Mouse (Mus musculus) midbrain, embryonic 15.5 days (tissue): ENCODE results near the gene Agbl5. TPM values are rescaled to one million over a fixed set of nuclear protein-coding genes. Genes with fewer than 3 reads are reported as not detected.
A peak's percentile ranks its signal among the peaks of the same experiment; 100 is the strongest.

Experiments
- ATAC-seq: fragments of 200-750 bp; cut with Nextera tagmentation; replicated peaks from 2 replicates; pipeline ENCODE4 v1.8.0; 2017; ENCODE audit warnings: moderate TSS enrichment
- H3K27ac ChIP-seq: fragments of 300-500 bp; sonication (generic); 2 replicates; pipeline ENCODE4 v1.5.1; 2015; ENCODE audit warnings: mild to moderate bottlenecking, inconsistent platforms
- H3K27me3 ChIP-seq: fragments of 300-500 bp; sonication (generic); replicated peaks from 2 replicates; pipeline ENCODE4 v1.6.1; 2015; ENCODE audit warnings: inconsistent platforms
- H3K36me3 ChIP-seq: fragments of 300-500 bp; sonication (generic); replicated peaks from 2 replicates; pipeline ENCODE4 v1.6.1; 2015; ENCODE audit warnings: inconsistent platforms
- H3K4me1 ChIP-seq: fragments of 300-500 bp; sonication (generic); 2 replicates; pipeline ENCODE4 v1.6.1; 2015; ENCODE audit warnings: inconsistent platforms
- H3K4me2 ChIP-seq: fragments of 300-500 bp; sonication (generic); 2 replicates; pipeline ENCODE4 v1.6.1; 2015; ENCODE audit warnings: inconsistent platforms, mild to moderate bottlenecking, moderate library complexity
- H3K4me3 ChIP-seq: fragments of 300-500 bp; sonication (generic); 2 replicates; pipeline ENCODE4 v1.5.1; 2015; ENCODE audit warnings: mild to moderate bottlenecking, inconsistent platforms
- H3K9ac ChIP-seq: fragments of 300-500 bp; sonication (generic); 2 replicates; pipeline ENCODE4 v1.6.1; 2015; ENCODE audit warnings: mild to moderate bottlenecking, inconsistent platforms
- H3K9me3 ChIP-seq: fragments of 300-500 bp; sonication (generic); 2 replicates; pipeline ENCODE4 v1.6.1; 2016; ENCODE audit warnings: inconsistent platforms
- WGBS: fragments of 180-500 bp; shearing (Covaris S2); methylation state at CpG from one replicate; pipeline ENCODE4 v1.1.7; 2015; ENCODE audit warnings: mixed read lengths; 5-methylcytosine and 5-hydroxymethylcytosine counted together
- polyA plus RNA-seq: library from polyadenylated mRNA; unstranded; fragments of >200 nt; fragmentation: Nextera tagmentation; extraction: Ambion mirVana; gene quantifications from 2 replicates; pipeline ENCODE4 v1.2.1, GENCODE M21; 2015

The Agbl5 gene
- polyA plus RNA-seq, 1 experiment from 2014 or later = 32.3 TPM

GRCm38 (mm10) chr5:30948620-30949019 lies 60.1 kb downstream of the Agbl5 start:
- peaks cover 11% of the 10 kb centered on the region for H3K36me3 ChIP-seq
- H3K4me2 ChIP-seq = no peak overlapping the region
- ATAC-seq = no peak
- H3K4me3 ChIP-seq = no peak overlapping the region
- 78% methylated on average over 5 of the region's 5 CpGs for WGBS
- H3K9me3 ChIP-seq = no peaks in the 10 kb centered on the region
- peaks cover 35% of the 10 kb centered on the region for H3K4me1 ChIP-seq
- H3K9ac ChIP-seq = no peak overlapping the region
- H3K27me3 ChIP-seq = no peaks in the 10 kb centered on the region
- H3K27ac ChIP-seq = no peak overlapping the region

DNA sequence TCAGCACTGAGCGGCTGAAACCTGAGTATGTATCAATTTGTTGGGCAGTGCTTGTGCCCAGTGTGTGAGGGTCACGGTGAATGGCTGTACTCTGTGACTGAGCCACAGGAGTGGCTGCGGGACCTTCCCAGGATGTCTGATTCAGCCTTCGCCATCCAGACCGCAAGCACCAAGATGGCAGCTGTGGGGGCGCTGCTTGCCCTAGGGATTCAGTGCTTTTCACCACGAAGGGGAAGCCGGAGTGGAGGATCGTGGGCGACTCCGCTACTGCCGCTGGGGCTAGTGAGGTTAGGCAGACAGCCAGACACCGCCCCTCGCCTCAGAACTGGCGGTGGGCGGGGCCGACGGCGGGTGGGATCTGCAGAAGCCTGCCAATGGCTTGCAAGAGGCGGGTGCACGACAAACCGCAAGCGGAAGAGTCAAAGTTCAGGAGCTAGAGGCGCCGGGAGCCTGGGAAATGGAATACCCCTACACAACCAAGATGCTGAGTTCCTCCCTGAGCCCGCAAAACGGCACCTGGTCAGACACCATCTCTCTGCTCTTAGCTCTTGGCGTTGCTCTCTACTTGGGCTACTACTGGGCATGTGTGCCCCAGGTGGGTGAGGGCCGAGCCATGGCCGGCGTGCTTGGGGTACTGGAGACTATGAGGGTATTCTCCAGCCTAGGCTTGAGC lies 61.3 kb downstream of the Agbl5 start:
- Histone ChIP-seq H3K9ac (peak overlapping the region; percentile 65), H3K9me3 (no peaks in the 10 kb centered on the region), H3K4me2 (peak overlapping the region; percentile 83), H3K27me3 (no peaks in the 10 kb centered on the region), H3K4me1 (peaks cover 30% of the 10 kb centered on the region), H3K36me3 (peaks cover 21% of the 10 kb centered on the region), H3K4me3 (peak overlapping the region; percentile 54), H3K27ac (peak overlapping the region; percentile 79)
- under 1% methylated on average over 31 of the region's 31 CpGs for WGBS
- peak; percentile 87 for ATAC-seq

DNA sequence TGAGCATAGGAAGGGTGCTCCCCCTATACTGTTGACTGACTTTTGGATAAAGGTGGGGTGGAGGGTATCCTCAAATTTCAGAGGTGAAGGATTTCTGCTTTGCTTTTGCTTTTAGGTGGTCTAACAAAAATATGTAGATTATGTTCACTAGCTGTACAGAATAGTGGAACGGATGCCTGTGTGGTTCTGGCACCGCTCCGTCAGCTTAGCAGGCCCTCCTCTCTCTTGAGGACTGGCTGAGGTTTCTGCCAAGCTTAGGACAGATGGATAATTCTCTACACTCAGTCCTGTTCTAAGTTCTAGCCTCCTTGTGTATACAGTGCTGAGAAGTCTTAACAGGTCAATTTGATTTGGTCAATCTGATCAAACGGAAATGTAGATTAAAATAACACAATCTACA lies 62.0 kb downstream of the Agbl5 start:
- Histone ChIP-seq H3K4me1 (peaks cover 24% of the 10 kb centered on the region), H3K4me3 (peak overlapping the region; percentile 54), H3K27ac (peak overlapping the region; percentile 79; the same call in 1 of the 2 replicates), H3K9me3 (no peaks in the 10 kb centered on the region), H3K4me2 (peak overlapping the region; percentile 83), H3K9ac (peak overlapping the region; percentile 65), H3K27me3 (no peaks in the 10 kb centered on the region), H3K36me3 (peaks cover 26% of the 10 kb centered on the region)
- WGBS = 55% methylated on average over 4 of the region's 4 CpGs
- ATAC-seq = peak; percentile 13; the same call in 1 of the 2 replicates

DNA sequence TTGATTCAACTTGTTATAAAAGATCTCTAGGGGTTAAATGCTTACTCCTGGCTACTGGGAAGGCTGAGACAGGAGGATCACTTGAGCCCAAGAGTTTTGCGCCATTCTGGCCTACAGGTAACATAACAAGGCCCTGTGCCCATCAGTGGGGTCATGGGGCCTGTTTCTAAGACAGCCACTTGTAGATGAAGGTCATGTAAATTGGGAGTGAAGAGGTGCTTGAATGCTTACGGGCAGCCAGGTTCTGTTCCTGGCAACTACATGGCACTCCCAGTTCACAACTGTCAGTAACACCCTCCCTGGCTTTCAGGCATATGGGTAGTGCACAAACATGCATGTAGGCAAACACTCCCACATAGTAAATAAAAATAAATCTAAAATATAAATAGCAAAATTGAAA lies 62.4 kb downstream of the Agbl5 start:
- Histone ChIP-seq H3K4me3 (no peak overlapping the region), H3K27me3 (no peaks in the 10 kb centered on the region), H3K4me2 (peak overlapping the region; percentile 83), H3K4me1 (peaks cover 20% of the 10 kb centered on the region), H3K9ac (no peak overlapping the region), H3K27ac (no peak overlapping the region), H3K36me3 (peaks cover 26% of the 10 kb centered on the region), H3K9me3 (no peaks in the 10 kb centered on the region)
- ATAC-seq = no peak
- WGBS = 93% methylated on average over 2 of the region's 2 CpGs

DNA sequence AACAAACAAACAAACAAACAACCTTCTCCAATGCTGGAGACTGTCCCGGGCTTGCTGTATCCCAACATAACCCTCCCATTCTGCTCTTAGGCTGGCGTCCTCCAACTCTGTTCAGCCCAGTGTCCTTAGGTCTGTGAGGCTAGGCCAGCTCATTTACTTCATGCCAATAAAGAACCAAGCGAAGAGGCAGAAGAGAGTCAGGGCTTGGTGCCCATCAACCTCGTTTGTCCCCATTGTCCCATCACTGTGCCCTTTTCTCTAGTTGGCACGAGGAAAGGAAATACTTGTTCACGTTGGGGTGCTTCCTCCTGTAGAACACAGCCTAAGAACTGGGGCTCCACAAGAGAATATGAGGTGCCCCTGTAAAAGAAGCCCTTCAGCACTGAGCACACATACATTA lies 63.2 kb downstream of the Agbl5 start:
- Histone ChIP-seq H3K36me3 (peaks cover 26% of the 10 kb centered on the region), H3K27ac (no peak overlapping the region), H3K9me3 (no peaks in the 10 kb centered on the region), H3K4me2 (no peak overlapping the region), H3K27me3 (no peaks in the 10 kb centered on the region), H3K9ac (no peak overlapping the region), H3K4me3 (no peak overlapping the region), H3K4me1 (peaks cover 19% of the 10 kb centered on the region)
- WGBS = 85% methylated on average over 6 of the region's 6 CpGs
- no peak for ATAC-seq

DNA sequence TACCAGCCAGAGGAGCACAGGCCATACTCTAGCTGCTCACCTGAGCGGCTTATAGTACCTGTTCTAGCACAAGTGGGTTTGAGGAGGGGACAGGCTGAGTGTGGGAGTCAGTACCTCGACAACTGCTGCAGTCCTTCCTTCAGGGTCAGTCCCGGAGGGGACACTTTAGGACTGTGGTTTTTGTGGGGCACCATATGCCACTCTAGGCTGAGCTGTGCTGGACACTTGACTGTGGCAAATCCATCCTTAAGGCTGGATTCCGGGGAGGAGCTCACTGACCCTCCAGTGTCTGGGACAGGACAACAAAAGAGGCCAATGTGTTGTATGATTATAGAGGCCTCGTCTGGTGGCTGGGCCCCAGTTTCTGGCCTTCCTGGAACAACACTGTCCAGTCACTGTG lies 64.1 kb downstream of the Agbl5 start:
- Histone ChIP-seq H3K4me1 (peaks cover 21% of the 10 kb centered on the region), H3K36me3 (peaks cover 27% of the 10 kb centered on the region), H3K27me3 (no peaks in the 10 kb centered on the region), H3K9ac (no peak overlapping the region), H3K9me3 (no peaks in the 10 kb centered on the region), H3K4me2 (no peak overlapping the region), H3K27ac (no peak overlapping the region), H3K4me3 (no peak overlapping the region)
- 84% methylated on average over 5 of the region's 5 CpGs for WGBS
- no peak for ATAC-seq

DNA sequence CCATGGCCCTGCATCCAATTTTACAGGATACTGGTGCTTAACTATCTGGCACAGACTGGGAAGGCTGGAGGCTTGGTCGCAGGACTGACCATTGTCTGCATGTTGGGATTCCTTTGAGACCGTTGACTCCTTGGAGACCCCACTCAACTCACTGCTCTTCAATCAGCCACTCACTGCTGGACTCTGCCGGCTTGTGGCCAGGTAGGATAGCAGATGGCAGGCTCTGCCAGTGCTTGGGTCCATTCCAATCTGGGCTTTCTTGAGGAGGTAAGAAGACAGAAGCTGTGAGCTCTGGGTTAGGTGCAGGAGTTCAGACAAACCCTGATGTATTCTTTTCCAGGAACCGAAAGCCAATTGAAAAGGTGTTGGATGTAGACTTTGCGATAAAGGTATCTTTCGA lies 65.6 kb downstream of the Agbl5 start:
- no peak overlapping the region for H3K4me3 ChIP-seq
- no peak overlapping the region for H3K9ac ChIP-seq
- no peaks in the 10 kb centered on the region for H3K27me3 ChIP-seq
- no peak for ATAC-seq
- H3K4me2 ChIP-seq = no peak overlapping the region
- no peak overlapping the region for H3K27ac ChIP-seq
- H3K4me1 ChIP-seq = peaks cover 35% of the 10 kb centered on the region
- WGBS = 93% methylated on average over 6 of the region's 6 CpGs
- no peaks in the 10 kb centered on the region for H3K9me3 ChIP-seq
- H3K36me3 ChIP-seq = peaks cover 35% of the 10 kb centered on the region

GRCm38 (mm10) chr5:30954556-30954955 lies 66.1 kb downstream of the Agbl5 start:
- 95% methylated on average over 9 of the region's 9 CpGs for WGBS

DNA sequence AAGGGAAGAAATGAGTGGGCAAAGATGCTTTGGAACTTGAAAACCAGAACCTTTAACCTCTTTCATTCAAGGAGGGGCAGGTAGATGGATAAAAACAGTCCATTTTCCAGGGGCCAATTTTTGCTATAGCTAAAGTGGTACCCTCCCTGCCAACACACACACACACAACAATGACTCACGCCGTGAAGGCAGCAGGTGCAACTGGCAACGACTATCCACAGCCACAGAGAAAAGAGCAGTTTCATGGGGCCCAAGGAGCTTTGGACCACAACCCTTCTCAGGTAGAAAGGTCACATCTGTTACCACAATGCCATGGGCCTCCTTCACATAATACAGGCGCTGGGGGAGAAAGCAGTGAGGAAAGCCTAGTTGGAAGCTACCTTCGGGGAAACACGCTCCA lies 67.3 kb downstream of the Agbl5 start:
- no peak for ATAC-seq
- peaks cover 25% of the 10 kb centered on the region for H3K4me1 ChIP-seq
- no peak overlapping the region for H3K27ac ChIP-seq
- H3K36me3 ChIP-seq = peaks cover 35% of the 10 kb centered on the region
- no peak overlapping the region for H3K4me3 ChIP-seq
- H3K4me2 ChIP-seq = no peak overlapping the region
- 94% methylated on average over 6 of the region's 6 CpGs for WGBS
- H3K9me3 ChIP-seq = no peaks in the 10 kb centered on the region
- H3K9ac ChIP-seq = no peak overlapping the region
- H3K27me3 ChIP-seq = no peaks in the 10 kb centered on the region

More at GRCm38 (mm10) chr5:30954556-30954955, 66.1 kb downstream of the Agbl5 start:
- Histone ChIP-seq H3K36me3 (peaks cover 35% of the 10 kb centered on the region), H3K9ac (no peak overlapping the region), H3K27ac (no peak overlapping the region), H3K9me3 (no peaks in the 10 kb centered on the region), H3K4me2 (no peak overlapping the region), H3K27me3 (no peaks in the 10 kb centered on the region), H3K4me3 (no peak overlapping the region), H3K4me1 (peaks cover 35% of the 10 kb centered on the region)
- no peak for ATAC-seq

Other genes with a start within 250 kb of the Agbl5 start
- 33.0 and 33.1 TPM in 2 replicates for gene Slc35f6, start 240.8 kb upstream of the Agbl5 start, polyA plus RNA-seq
- gene Cenpa, start 221.9 kb upstream of the Agbl5 start, polyA plus RNA-seq = 39.4 and 45.3 TPM in 2 replicates
- gene Dpysl5, start 177.1 kb upstream of the Agbl5 start, polyA plus RNA-seq = 280 and 293 TPM in 2 replicates
- gene Mapre3, start 74.1 kb upstream of the Agbl5 start, polyA plus RNA-seq = 164 and 166 TPM in 2 replicates
- gene Tmem214, start 20.7 kb upstream of the Agbl5 start, polyA plus RNA-seq = 68.8 and 72.7 TPM in 2 replicates
- 217 and 225 TPM in 2 replicates for gene Ost4, start 19.1 kb downstream of the Agbl5 start, polyA plus RNA-seq
- gene Emilin1, start 24.7 kb downstream of the Agbl5 start, polyA plus RNA-seq = 17.8 and 20.3 TPM in 2 replicates
- 8.0 and 10.4 TPM in 2 replicates for gene Khk, start 32.7 kb downstream of the Agbl5 start, polyA plus RNA-seq
- 62.7 and 66.5 TPM in 2 replicates for gene Cgref1, start 56.9 kb downstream of the Agbl5 start, polyA plus RNA-seq
- 110 and 113 TPM in 2 replicates for gene Preb, start 71.7 kb downstream of the Agbl5 start, polyA plus RNA-seq
- gene Tcf23, start 80.0 kb downstream of the Agbl5 start, polyA plus RNA-seq = 0.08 TPM in 1 of 2 replicates, not detected in the other
- gene Atraid, start 159.6 kb downstream of the Agbl5 start, polyA plus RNA-seq = 161 and 164 TPM in 2 replicates
- gene Slc5a6, start 160.2 kb downstream of the Agbl5 start, polyA plus RNA-seq = 26.9 and 29.1 TPM in 2 replicates
- gene Cad, start 166.1 kb downstream of the Agbl5 start, polyA plus RNA-seq = 14.9 and 16.2 TPM in 2 replicates
- not detected in 2 replicates for gene Dnajc5g, start 217.6 kb downstream of the Agbl5 start, polyA plus RNA-seq
- gene Slc30a3, start 219.5 kb downstream of the Agbl5 start, polyA plus RNA-seq = 20.4 and 21.5 TPM in 2 replicates
- not detected in 2 replicates for gene Trim54, start 228.0 kb downstream of the Agbl5 start, polyA plus RNA-seq